Mouse (Mus musculus) right cerebral cortex, adult 2 months (tissue): ENCODE data around the gene Nf2.
"Not testable (repeated sequence)": the region's sequence is repeated elsewhere in the genome, so short reads cannot be mapped to it uniquely, and the experiment has no call there.

Source experiments
- DNase-seq, 2 experiments: peaks; one replicate each; pipeline ENCODE4 v3.0.0; 2021 to 2022; ENCODE audit warnings: low spot score in 2 of 2

Nf2 gene

GRCm38 (mm10) chr11:4837342-4837741 lies 12.0 kb downstream of the Nf2 start:
- DNase-seq: no peak

GRCm38 (mm10) chr11:4836755-4837154 lies 12.6 kb downstream of the Nf2 start:
- peak; percentile 50 to 52 for DNase-seq

- no peak for DNase-seq
Observed at GRCm38 (mm10) chr11:4835436-4835835, 13.9 kb downstream of the Nf2 start.

GRCm38 (mm10) chr11:4833295-4833939 lies 15.9 kb downstream of the Nf2 start:
- DNase-seq: no peak

- no peak for DNase-seq
Observed at GRCm38 (mm10) chr11:4831066-4831465, 18.3 kb downstream of the Nf2 start.

- no peak for DNase-seq
Observed at GRCm38 (mm10) chr11:4827916-4828315, 21.4 kb downstream of the Nf2 start.

GRCm38 (mm10) chr11:4827340-4827739 lies 22.0 kb downstream of the Nf2 start:
- no peak for DNase-seq

- no peak for DNase-seq
Observed at GRCm38 (mm10) chr11:4826152-4826778, 23.1 kb downstream of the Nf2 start.

GRCm38 (mm10) chr11:4823655-4824312 lies 25.6 kb downstream of the Nf2 start:
- no peak for DNase-seq

GRCm38 (mm10) chr11:4822446-4822842 lies 26.9 kb downstream of the Nf2 start:
- not testable (repeated sequence) for DNase-seq

- DNase-seq: peak; percentile 20 to 28
Observed at GRCm38 (mm10) chr11:4821492-4822445, 27.6 kb downstream of the Nf2 start.

- DNase-seq: peak in 1 of 2 experiments; percentile 31
Observed at GRCm38 (mm10) chr11:4814507-4815450, 34.6 kb downstream of the Nf2 start.

- DNase-seq: no peak
Observed at GRCm38 (mm10) chr11:4808311-4808710, 41.0 kb downstream of the Nf2 start.

- no peak for DNase-seq
Observed at GRCm38 (mm10) chr11:4806031-4806715, 43.2 kb downstream of the Nf2 start.

GRCm38 (mm10) chr11:4804921-4805562 lies 44.3 kb downstream of the Nf2 start:
- DNase-seq: no peak

- DNase-seq: no peak
Observed at GRCm38 (mm10) chr11:4803951-4804350, 45.4 kb downstream of the Nf2 start.

- DNase-seq: no peak
Observed at GRCm38 (mm10) chr11:4803426-4803825, 45.9 kb downstream of the Nf2 start.

- peak; percentile 27 to 45 for DNase-seq
Observed at GRCm38 (mm10) chr11:4803008-4803407, 46.3 kb downstream of the Nf2 start.

GRCm38 (mm10) chr11:4802401-4802800 lies 46.9 kb downstream of the Nf2 start:
- DNase-seq: not testable (repeated sequence)

- DNase-seq: no peak
Observed at GRCm38 (mm10) chr11:4800654-4801053, 48.7 kb downstream of the Nf2 start.
